Mouse (Mus musculus): ENCODE measurements around the gene Dlx4. TPM values are rescaled to one million over a fixed set of nuclear protein-coding genes. Genes with fewer than 3 reads are reported as not detected.

Dlx4 gene
- polyA plus RNA-seq, 1 experiment from 2014 or later, result 0.08 TPM

DNA sequence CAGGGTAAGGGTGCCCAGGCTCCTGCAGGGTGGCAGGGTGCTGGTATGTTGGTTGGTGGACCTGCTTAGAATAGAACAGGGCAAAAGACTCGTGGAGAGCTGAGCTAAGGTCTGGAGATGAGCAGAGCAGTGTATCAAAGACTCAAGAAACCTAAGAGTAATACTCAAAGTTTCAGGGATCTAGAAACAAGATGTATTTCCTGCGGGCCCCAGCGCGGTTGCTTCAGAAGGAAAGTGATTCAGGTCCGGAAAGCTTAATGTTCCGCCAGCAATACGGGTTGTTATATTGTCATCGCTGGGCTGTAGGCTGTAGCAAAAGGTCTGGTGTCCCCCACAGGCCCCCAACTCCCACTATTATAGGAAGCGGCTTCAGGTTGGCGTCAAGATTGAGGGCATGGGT lies 3.8 kb downstream of the Dlx4 start:
- 25% methylated on average over 10 of the region's 10 CpGs for WGBS
- Histone ChIP-seq H3K4me3 (no peak overlapping the region), H3K4me1 (replicated peaks) (peaks cover 28% of the 10 kb centered on the region), H3K4me2 (no peak overlapping the region), H3K9ac (no peak overlapping the region), H3K36me3 (no peaks in the 10 kb centered on the region), H3K27ac (no peak overlapping the region), H3K9me3 (replicated peaks) (no peaks in the 10 kb centered on the region), H3K27me3 (peaks cover 100% of the 10 kb centered on the region)
- ATAC-seq (replicated peaks; ENCODE audit: insufficient number of reproducible peaks, insufficient read depth, low FRiP score, low read depth), result no peak

DNA sequence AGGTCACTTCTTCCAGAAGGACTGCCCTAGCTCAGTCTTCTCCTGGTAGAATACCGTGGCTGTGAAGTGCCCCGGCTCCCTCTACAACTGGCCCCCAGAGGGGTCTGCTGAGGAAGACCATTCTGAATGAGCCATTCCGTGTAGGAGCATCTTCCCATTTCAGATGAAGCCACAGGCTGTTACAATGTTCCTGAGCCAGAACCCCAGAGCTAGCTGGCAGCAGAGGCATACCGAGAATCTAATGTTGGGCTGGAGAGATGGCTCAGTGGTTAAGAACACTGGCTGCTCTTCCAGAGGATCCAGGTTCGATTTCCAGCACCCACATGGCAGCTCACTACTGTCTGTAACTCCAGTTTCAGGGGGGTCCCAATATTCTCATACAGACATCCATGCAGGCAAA lies 6.2 kb downstream of the Dlx4 start:
- ATAC-seq (replicated peaks; ENCODE audit: insufficient number of reproducible peaks, insufficient read depth, low FRiP score, low read depth), result no peak
- Histone ChIP-seq H3K27me3 (peaks cover 91% of the 10 kb centered on the region), H3K4me3 (no peak overlapping the region), H3K9ac (no peak overlapping the region), H3K36me3 (no peaks in the 10 kb centered on the region), H3K27ac (no peak overlapping the region), H3K4me2 (no peak overlapping the region), H3K4me1 (replicated peaks) (peaks cover 13% of the 10 kb centered on the region), H3K9me3 (replicated peaks) (no peaks in the 10 kb centered on the region)
- 58% methylated on average over 5 of the region's 5 CpGs for WGBS

- Histone ChIP-seq H3K9me3 (replicated peaks) (no peaks in the 10 kb centered on the region), H3K36me3 (no peaks in the 10 kb centered on the region), H3K27ac (no peak overlapping the region), H3K9ac (no peak overlapping the region), H3K4me3 (no peak overlapping the region), H3K27me3 (peaks cover 66% of the 10 kb centered on the region), H3K4me2 (no peak overlapping the region), H3K4me1 (replicated peaks) (no peaks in the 10 kb centered on the region)
- WGBS, result 23% methylated on average over 6 of the region's 6 CpGs
- no peak for ATAC-seq (replicated peaks; ENCODE audit: insufficient number of reproducible peaks, insufficient read depth, low FRiP score, low read depth)
These were observed 8.8 kb downstream of the Dlx4 start for GRCm38 (mm10) chr11:95137281-95137680.

GRCm38 (mm10) chr11:95133321-95133720 lies 12.7 kb downstream of the Dlx4 start:
- 64% methylated on average over 6 of the region's 6 CpGs for WGBS
- ATAC-seq (replicated peaks; ENCODE audit: insufficient number of reproducible peaks, insufficient read depth, low FRiP score, low read depth), result no peak
- H3K4me3 ChIP-seq, result no peak overlapping the region
- no peak overlapping the region for H3K27ac ChIP-seq
- no peak overlapping the region for H3K9ac ChIP-seq
- H3K36me3 ChIP-seq, result no peaks in the 10 kb centered on the region
- no peak overlapping the region for H3K4me2 ChIP-seq
- H3K4me1 ChIP-seq (replicated peaks), result no peaks in the 10 kb centered on the region
- peaks cover 50% of the 10 kb centered on the region for H3K27me3 ChIP-seq
- H3K9me3 ChIP-seq (replicated peaks), result no peaks in the 10 kb centered on the region

DNA sequence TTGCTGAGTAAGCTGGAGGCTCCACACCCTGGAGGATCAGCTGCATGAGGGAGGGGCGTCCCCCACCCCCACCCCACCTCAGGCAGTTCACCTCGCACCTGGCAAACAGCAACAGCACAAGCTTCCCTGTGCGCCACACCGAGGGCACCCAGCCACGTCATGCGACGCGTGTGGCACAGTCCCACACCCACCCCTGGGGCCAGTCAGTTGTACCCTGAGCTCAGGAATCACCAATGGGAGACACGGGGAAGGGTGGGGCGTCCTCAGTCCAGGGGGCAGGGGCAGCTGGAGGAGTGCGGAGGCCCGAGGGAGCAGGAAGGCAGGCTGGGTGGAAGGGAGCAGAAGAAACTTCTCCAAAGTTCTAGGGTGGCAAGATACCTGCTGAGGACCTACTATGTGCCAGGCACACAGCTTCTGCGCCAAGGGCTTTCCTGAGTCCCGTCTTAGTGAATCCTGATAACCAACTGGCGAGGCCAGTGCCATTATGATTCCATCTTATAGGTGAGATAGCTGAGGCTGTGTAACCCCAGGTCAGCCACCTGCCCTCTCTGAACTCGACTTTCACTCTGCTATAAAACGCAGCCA lies 15.3 kb downstream of the Dlx4 start:
- 68% methylated on average over 17 of the region's 17 CpGs for WGBS
- ATAC-seq (replicated peaks; ENCODE audit: insufficient number of reproducible peaks, insufficient read depth, low FRiP score, low read depth), result no peak
- Histone ChIP-seq H3K36me3 (no peaks in the 10 kb centered on the region), H3K9ac (no peak overlapping the region), H3K4me3 (no peak overlapping the region), H3K27ac (no peak overlapping the region), H3K9me3 (replicated peaks) (no peaks in the 10 kb centered on the region), H3K4me1 (replicated peaks) (peaks cover 8% of the 10 kb centered on the region), H3K4me2 (no peak overlapping the region), H3K27me3 (peaks cover 45% of the 10 kb centered on the region)

GRCm38 (mm10) chr11:95128359-95128758 lies 17.7 kb downstream of the Dlx4 start:
- Histone ChIP-seq H3K4me2 (no peak overlapping the region), H3K27me3 (peaks cover 67% of the 10 kb centered on the region), H3K27ac (no peak overlapping the region), H3K36me3 (no peaks in the 10 kb centered on the region), H3K4me3 (no peak overlapping the region), H3K9me3 (replicated peaks) (no peaks in the 10 kb centered on the region), H3K4me1 (replicated peaks) (peaks cover 8% of the 10 kb centered on the region), H3K9ac (no peak overlapping the region)
- WGBS, result 58% methylated on average over 11 of the region's 11 CpGs
- ATAC-seq (replicated peaks; ENCODE audit: insufficient number of reproducible peaks, insufficient read depth, low FRiP score, low read depth), result no peak

GRCm38 (mm10) chr11:95126272-95127245 lies 19.5 kb downstream of the Dlx4 start:
- Histone ChIP-seq H3K27ac (no peak overlapping the region), H3K4me1 (replicated peaks) (peaks cover 8% of the 10 kb centered on the region), H3K4me2 (peak overlapping the region; percentile 53), H3K36me3 (no peaks in the 10 kb centered on the region), H3K4me3 (peak overlapping the region; percentile 23; the same call in 1 of the 2 replicates), H3K27me3 (peaks cover 85% of the 10 kb centered on the region), H3K9me3 (replicated peaks) (no peaks in the 10 kb centered on the region), H3K9ac (peak overlapping the region; percentile 29; the same call in 1 of the 2 replicates)
- peak; percentile 36; the same call in 1 of the 2 replicates for ATAC-seq (replicated peaks; ENCODE audit: insufficient number of reproducible peaks, insufficient read depth, low FRiP score, low read depth)
- 5% methylated on average over 20 of the region's 20 CpGs for WGBS

- H3K4me1 ChIP-seq (replicated peaks), result peaks cover 19% of the 10 kb centered on the region
- H3K36me3 ChIP-seq, result no peaks in the 10 kb centered on the region
- no peak overlapping the region for H3K4me3 ChIP-seq
- H3K9me3 ChIP-seq (replicated peaks), result no peaks in the 10 kb centered on the region
- H3K4me2 ChIP-seq, result no peak overlapping the region
- WGBS, result 37% methylated on average over 7 of the region's 7 CpGs
- no peak; the same call in 1 of the 2 replicates for ATAC-seq (replicated peaks; ENCODE audit: insufficient number of reproducible peaks, insufficient read depth, low FRiP score, low read depth)
- H3K27ac ChIP-seq, result no peak overlapping the region
- H3K27me3 ChIP-seq, result peaks cover 89% of the 10 kb centered on the region
- no peak overlapping the region for H3K9ac ChIP-seq
These were observed 20.6 kb downstream of the Dlx4 start for GRCm38 (mm10) chr11:95125366-95125948.

DNA sequence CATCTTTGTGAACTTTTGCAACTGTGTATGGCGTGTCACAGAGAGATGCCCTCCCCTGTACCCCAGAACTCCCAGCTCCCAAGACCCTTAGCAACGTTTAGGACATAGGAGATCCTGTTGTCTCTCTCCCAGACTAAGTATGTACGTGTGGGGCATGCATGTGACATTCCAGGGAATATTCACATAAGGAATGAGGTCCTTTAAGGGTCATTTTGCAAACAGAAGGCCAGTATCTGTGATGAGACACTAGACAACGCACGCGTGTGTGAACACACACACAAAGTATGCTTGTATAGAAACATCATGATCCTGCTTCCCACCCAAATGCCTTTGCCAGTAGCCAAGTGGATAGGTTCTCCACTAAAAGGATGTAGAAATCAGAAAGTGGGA lies 24.0 kb downstream of the Dlx4 start:
- 59% methylated on average over 6 of the region's 6 CpGs for WGBS
- H3K4me3 ChIP-seq, result no peak overlapping the region
- no peak overlapping the region for H3K4me2 ChIP-seq
- peaks cover 95% of the 10 kb centered on the region for H3K27me3 ChIP-seq
- peaks cover 29% of the 10 kb centered on the region for H3K4me1 ChIP-seq (replicated peaks)
- H3K9ac ChIP-seq, result no peak overlapping the region
- H3K36me3 ChIP-seq, result no peaks in the 10 kb centered on the region
- no peak overlapping the region for H3K27ac ChIP-seq
- ATAC-seq (replicated peaks; ENCODE audit: insufficient number of reproducible peaks, insufficient read depth, low FRiP score, low read depth), result no peak
- no peaks in the 10 kb centered on the region for H3K9me3 ChIP-seq (replicated peaks)

DNA sequence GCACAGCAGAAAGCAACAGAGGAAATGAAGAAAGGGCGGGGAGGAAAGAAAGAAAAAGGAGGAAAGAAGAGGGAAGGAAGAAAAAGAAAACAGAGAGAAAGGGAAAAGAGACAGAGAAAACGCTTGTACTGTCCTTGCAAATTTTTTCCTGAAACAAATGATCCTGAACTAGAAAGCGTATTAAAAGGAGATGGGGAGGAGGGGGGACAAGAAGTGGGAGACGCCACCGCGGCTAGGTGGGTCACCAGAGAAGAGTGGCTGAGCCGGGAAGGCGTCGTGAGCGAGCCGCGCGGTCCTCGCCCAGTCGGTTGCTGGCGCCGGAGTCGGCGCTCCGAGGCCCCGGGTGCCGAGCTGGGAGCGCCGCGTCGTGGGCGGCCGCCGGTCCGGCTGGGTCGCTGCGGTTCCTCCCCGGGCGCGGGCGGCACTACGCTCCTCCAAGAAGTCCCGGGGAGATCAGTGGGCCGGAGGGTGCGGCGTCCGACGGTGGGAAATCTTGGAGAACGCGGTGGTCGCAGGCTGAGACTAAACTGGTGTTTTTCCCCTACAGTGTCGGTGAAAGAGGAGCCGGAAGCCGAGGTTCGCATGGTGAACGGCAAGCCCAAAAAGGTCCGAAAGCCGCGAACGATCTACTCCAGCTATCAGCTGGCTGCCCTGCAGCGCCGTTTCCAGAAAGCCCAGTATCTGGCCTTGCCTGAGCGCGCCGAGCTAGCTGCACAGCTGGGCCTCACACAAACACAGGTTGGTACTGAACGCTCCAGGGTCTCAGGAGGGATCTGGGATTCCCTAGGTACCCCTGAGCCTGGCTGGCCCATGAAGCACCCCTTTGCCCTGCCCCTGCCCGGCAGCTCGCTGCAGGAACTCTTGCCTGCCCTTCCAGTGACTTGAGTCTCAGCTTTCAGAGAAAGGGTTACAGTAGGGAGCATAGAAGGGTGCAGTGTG lies 24.6 kb downstream of the Dlx4 start:
- 2% methylated on average over 62 of the region's 63 CpGs for WGBS
- Histone ChIP-seq H3K4me2 (peak overlapping the region; percentile 81), H3K27ac (no peak overlapping the region), H3K4me1 (replicated peaks) (peaks cover 24% of the 10 kb centered on the region), H3K9me3 (replicated peaks) (no peaks in the 10 kb centered on the region), H3K4me3 (peak overlapping the region; percentile 50), H3K27me3 (peaks cover 90% of the 10 kb centered on the region), H3K9ac (0 out of 2 replicates have a peak overlapping the region, but pooled peaks have one; percentile 40), H3K36me3 (no peaks in the 10 kb centered on the region)
- ATAC-seq (replicated peaks; ENCODE audit: insufficient number of reproducible peaks, insufficient read depth, low FRiP score, low read depth), result no peak

Data from heart, embryonic 15.5 days (tissue).